In the genomic region with DNA sequence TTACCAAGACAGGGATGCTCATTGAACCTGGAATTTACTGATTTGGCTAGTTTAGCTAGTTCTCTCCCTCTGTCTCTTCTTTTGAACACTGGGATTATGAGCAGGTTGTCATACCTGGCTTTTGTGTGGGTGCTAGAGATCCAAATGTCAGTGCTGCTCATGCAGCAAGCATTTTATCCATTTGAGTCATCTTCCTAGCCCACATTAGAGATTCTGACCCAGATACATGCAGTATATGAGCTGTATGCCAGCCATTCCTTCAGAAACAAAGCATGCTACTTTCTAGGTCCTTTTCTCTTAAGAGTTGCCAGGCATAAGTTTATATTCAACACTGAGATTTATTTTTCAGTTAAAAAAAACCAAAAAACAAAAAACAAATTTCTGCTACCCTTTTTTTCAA, we compare ENCODE assay signal across 25 mouse cellular contexts.
DNase-seq lines count a peak whose midpoint lies in the region; ATAC-seq lines count a peak whose summit lies in the region.
"Had no signal": no experiment of that assay in that cellular context is flagged by ENCODE, and none has a peak within 500 bp of the region (broad histone marks: within the 10 kb centered on the region; RNA-seq: fewer than 3 reads in every experiment).

No protein-coding gene starts in this region.

- H3K27ac ChIP-seq in forebrain, embryonic 11.5 days (ENCODE audit: low read depth, low read length), result no peak overlapping the region
- H3K27ac ChIP-seq: embryonic facial prominence, embryonic 13.5 days; embryonic facial prominence, embryonic 15.5 days; forebrain, embryonic 10.5 days; forebrain, embryonic 13.5 days; forebrain, embryonic 15.5 days had no signal

- H3K9ac ChIP-seq in forebrain, embryonic 11.5 days (ENCODE audit: low read length), result no peak overlapping the region
- H3K9ac ChIP-seq: embryonic facial prominence, embryonic 13.5 days; embryonic facial prominence, embryonic 15.5 days; forebrain, embryonic 13.5 days; forebrain, embryonic 15.5 days; forebrain, postnatal 0 days had no signal

- no peaks in the 10 kb centered on the region for H3K4me1 ChIP-seq in forebrain, embryonic 11.5 days (replicated peaks; ENCODE audit: control insufficient read depth, insufficient read depth, low read length)
- H3K4me1 ChIP-seq: embryonic facial prominence, embryonic 13.5 days; embryonic facial prominence, embryonic 15.5 days; forebrain, embryonic 10.5 days; forebrain, embryonic 13.5 days; forebrain, embryonic 15.5 days had no signal

- no peaks in the 10 kb centered on the region for H3K27me3 ChIP-seq in forebrain, embryonic 11.5 days (ENCODE audit: control insufficient read depth, insufficient read depth, low read length)
- H3K27me3 ChIP-seq: CH12.LX; embryonic facial prominence, embryonic 13.5 days; embryonic facial prominence, embryonic 15.5 days; forebrain, embryonic 13.5 days; forebrain, embryonic 15.5 days had no signal

- peak; percentile 80 for ATAC-seq in frontal cortex, adult (ENCODE audit: low TSS enrichment)
- ATAC-seq in forebrain, embryonic 11.5 days (replicated peaks; ENCODE audit: low FRiP score), result no peak
- ATAC-seq: CD4-positive, CD25-positive, alpha-beta regulatory T cell, adult 4 months; forebrain, embryonic 13.5 days; forebrain, embryonic 15.5 days; forebrain, postnatal 0 days had no signal

- no peak overlapping the region for H3K4me2 ChIP-seq in forebrain, embryonic 11.5 days (ENCODE audit: low read depth, low read length, severe bottlenecking)
- H3K4me2 ChIP-seq: embryonic facial prominence, embryonic 13.5 days; embryonic facial prominence, embryonic 15.5 days; forebrain, embryonic 13.5 days; forebrain, embryonic 15.5 days had no signal

- peaks cover 30% of the 10 kb centered on the region for H3K36me3 ChIP-seq in forebrain, embryonic 11.5 days (ENCODE audit: control insufficient read depth, insufficient read depth, low read length)

- no peaks in the 10 kb centered on the region for H3K9me3 ChIP-seq in forebrain, embryonic 11.5 days (ENCODE audit: control insufficient read depth, low read length)
- H3K9me3 ChIP-seq: embryonic facial prominence, embryonic 13.5 days; embryonic facial prominence, embryonic 15.5 days; forebrain, embryonic 10.5 days; forebrain, embryonic 13.5 days; forebrain, embryonic 15.5 days; G1E had no signal

- H3K4me3 ChIP-seq in forebrain, embryonic 11.5 days (ENCODE audit: low read depth, low read length), result no peak overlapping the region
- H3K4me3 ChIP-seq: embryonic facial prominence, embryonic 13.5 days; embryonic facial prominence, embryonic 15.5 days; erythroblast, embryonic 14.5 days; forebrain, embryonic 10.5 days; forebrain, embryonic 13.5 days; forebrain, embryonic 15.5 days had no signal

- no peak for DNase-seq in frontal cortex, postnatal 14 days (ENCODE audit: low spot score in 2 of 2)
- DNase-seq in Muller cell, postnatal 12 days (ENCODE audit: inconsistent ontology term), result peak; percentile 25
- DNase-seq in telencephalon, adult 2 months (ENCODE audit: low read depth, low spot score), result peak; percentile 16
- no peak for DNase-seq in forebrain, embryonic 11.5 days (ENCODE audit: low spot score)
- DNase-seq: adrenal gland, adult 2 months; adrenal gland, postnatal 10 days; adrenal gland, postnatal 25 days; B cell, adult 2 months; cerebellum, adult 11-12 months; cerebellum, adult 2 months; cerebellum, adult 9-11 months; cerebellum, postnatal 14 days; cerebellum, postnatal 36 days; embryo, embryonic 11 days; forebrain, postnatal 0 days had no signal

Comparison
In these comparisons a context has a peak if more than half of its experiments do, and no peak if none do; other contexts are left out.
1. DNase-seq: peak in Muller cell, postnatal 12 days (single experiment) and telencephalon, adult 2 months (single experiment); none in frontal cortex, postnatal 14 days (0 of 2) and forebrain, embryonic 11.5 days (single experiment).